Mouse (Mus musculus) hindbrain, postnatal 0 days (tissue): ENCODE measurements around the gene Wipf1. TPM values are rescaled to one million over a fixed set of nuclear protein-coding genes. Genes with fewer than 3 reads are reported as not detected.

Experiments
- ATAC-seq: fragments of 200-750 bp; cut with Nextera tagmentation; 2 replicates; pipeline ENCODE4 v1.8.0; 2017; ENCODE audit warnings: mild to moderate bottlenecking, moderate TSS enrichment, moderate library complexity
- DNase-seq: peaks from one replicate; pipeline ENCODE4 v3.0.0-alpha.2; 2015; ENCODE audit warnings: low spot score
- H3K27ac ChIP-seq: fragments of 300-500 bp; sonication (generic); 2 replicates; pipeline ENCODE4 v1.5.1; 2014; ENCODE audit warnings: mild to moderate bottlenecking
- H3K27me3 ChIP-seq: fragments of 300-500 bp; sonication (generic); 2 replicates; pipeline ENCODE4 v1.6.1; 2014; ENCODE audit warnings: low read length, mixed read lengths; ENCODE audit not compliant: insufficient read depth
- H3K36me3 ChIP-seq: fragments of 300-500 bp; sonication (generic); 2 replicates; pipeline ENCODE4 v1.6.1; 2014; ENCODE audit warnings: low read length, mixed read lengths; ENCODE audit not compliant: insufficient read depth
- H3K4me1 ChIP-seq: fragments of 300-500 bp; sonication (generic); 2 replicates; pipeline ENCODE4 v1.6.1; 2014; ENCODE audit warnings: antibody characterized with exemption, low read length, mixed read lengths; ENCODE audit not compliant: insufficient read depth
- H3K4me2 ChIP-seq: fragments of 300-500 bp; sonication (generic); 2 replicates; pipeline ENCODE4 v1.6.1; 2014; ENCODE audit warnings: low read depth, mild to moderate bottlenecking, low read length, moderate library complexity, mixed read lengths
- H3K4me3 ChIP-seq: fragments of 300-500 bp; sonication (generic); 2 replicates; pipeline ENCODE4 v1.5.1; 2014; ENCODE audit warnings: low read length
- H3K9ac ChIP-seq: fragments of 300-500 bp; sonication (generic); replicated peaks from 2 replicates; pipeline ENCODE4 v1.6.1; 2014; ENCODE audit warnings: mild to moderate bottlenecking, low read length, moderate library complexity, mixed read lengths
- H3K9me3 ChIP-seq: fragments of 300-500 bp; sonication (generic); 2 replicates; pipeline ENCODE4 v1.6.1; 2016; ENCODE audit warnings: low read length, mixed read lengths
- CTCF ChIP-seq: IDR thresholded peaks from 2 replicates; pipeline ENCODE4 v1.5.1; 2016; ENCODE audit warnings: antibody characterized with exemption, control low read depth, low read depth
- WGBS: fragments of 180-500 bp; shearing (Covaris S2); extraction: QIAGEN DNeasy Blood & Tissue Kit; methylation state at CpG from one replicate; pipeline ENCODE4 v1.1.7; 2014; 5-methylcytosine and 5-hydroxymethylcytosine counted together
- polyA plus RNA-seq: library from polyadenylated mRNA; unstranded; fragments of >200 nt; fragmentation: Nextera tagmentation; extraction: Ambion mirVana; gene quantifications from 2 replicates; pipeline ENCODE4 v1.2.1, GENCODE M21; 2015
- total RNA-seq: library from RNA; depleted of rRNA; stranded (reverse); fragments of >200 nt; gene quantifications from 2 replicates; pipeline ENCODE4 v1.2.3, GENCODE M21; 2014

Wipf1 gene
- total and polyA plus RNA-seq, 2 experiments from 2014 or later, result 2.6 to 3.0 TPM

DNA sequence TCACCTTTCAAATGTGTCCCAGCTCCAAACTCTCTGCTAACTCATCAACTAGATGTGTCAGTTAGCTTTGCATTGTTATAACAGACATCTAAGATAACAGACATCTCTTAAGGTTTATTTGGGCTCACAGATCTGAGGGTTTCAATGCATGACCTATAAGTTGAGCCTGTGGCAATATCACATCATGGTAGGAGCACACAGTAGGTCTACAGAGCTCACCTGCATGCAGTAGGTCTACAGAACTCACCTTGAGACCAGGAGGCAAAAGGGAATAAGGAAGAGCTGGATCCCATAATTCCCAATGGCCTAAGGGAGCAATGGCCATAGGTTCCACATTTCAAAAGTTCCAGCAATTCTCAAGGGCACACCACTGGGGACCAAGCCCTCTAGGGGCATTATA, 31.2 kb downstream of the Wipf1 start:
- ATAC-seq (no peak), DNase-seq (no peak)
- H3K4me2 ChIP-seq, result no peak overlapping the region
- no peaks in the 10 kb centered on the region for H3K27me3 ChIP-seq
- H3K4me3 ChIP-seq, result no peak overlapping the region
- 0 out of 2 replicates have a peak, but pooled peaks cover 5% of the 10 kb centered on the region for H3K4me1 ChIP-seq
- no peak overlapping the region for H3K27ac ChIP-seq
- H3K36me3 ChIP-seq, result no peaks in the 10 kb centered on the region
- TF ChIP-seq CTCF, result no peak
- no peaks in the 10 kb centered on the region for H3K9me3 ChIP-seq
- no peak overlapping the region for H3K9ac ChIP-seq

DNA sequence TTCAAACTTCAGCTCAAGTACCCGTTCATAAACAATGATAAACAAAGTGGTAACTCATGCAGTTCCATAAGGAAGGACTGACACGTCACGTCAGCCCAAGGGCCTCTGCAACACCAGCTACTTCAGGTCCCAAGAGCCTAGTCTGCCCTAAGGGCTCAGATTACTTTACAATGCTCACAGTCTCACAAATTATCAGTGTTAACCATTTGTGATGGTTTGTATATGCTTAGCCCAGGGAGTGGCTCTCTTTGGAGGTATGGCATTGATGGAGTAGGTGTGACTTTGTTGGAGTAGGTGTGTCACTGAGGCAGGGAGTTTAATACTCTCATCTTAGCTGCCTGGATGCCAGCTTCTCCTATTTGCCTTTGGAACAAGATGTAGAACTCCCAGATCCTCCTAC, 32.0 kb downstream of the Wipf1 start:
- Histone ChIP-seq H3K36me3 (no peaks in the 10 kb centered on the region), H3K4me1 (no peaks in the 10 kb centered on the region), H3K9me3 (no peaks in the 10 kb centered on the region), H3K4me3 (no peak overlapping the region), H3K27me3 (no peaks in the 10 kb centered on the region), H3K4me2 (no peak overlapping the region), H3K27ac (no peak overlapping the region), H3K9ac (no peak overlapping the region)
- ATAC-seq (no peak), DNase-seq (no peak)
- WGBS, result 83% methylated on average over 3 of the region's 3 CpGs
- no peak for TF ChIP-seq CTCF

DNA sequence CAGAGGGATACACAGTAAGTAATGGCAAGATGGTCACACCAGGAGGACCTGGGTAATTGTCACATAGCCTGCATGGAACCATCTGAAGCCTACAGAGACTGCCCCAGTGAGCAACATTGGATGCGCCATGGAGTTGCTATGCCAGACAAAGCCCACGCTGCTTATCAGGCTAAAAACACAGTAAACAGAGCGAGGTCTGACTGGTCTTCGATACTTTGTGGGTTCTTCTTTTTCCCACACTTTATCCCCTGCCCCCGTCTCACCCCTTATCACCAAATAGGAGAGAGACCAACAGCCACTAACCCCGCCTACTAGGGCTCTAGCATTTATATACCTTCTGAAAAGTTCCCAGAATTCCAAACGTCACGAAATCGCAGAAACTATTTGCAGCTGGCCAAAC, 32.6 kb downstream of the Wipf1 start:
- H3K36me3 ChIP-seq, result no peaks in the 10 kb centered on the region
- H3K4me1 ChIP-seq, result no peaks in the 10 kb centered on the region
- no peak for ATAC-seq
- H3K9ac ChIP-seq, result no peak overlapping the region
- 96% methylated on average over 9 of the region's 9 CpGs for WGBS
- H3K27me3 ChIP-seq, result no peaks in the 10 kb centered on the region
- no peak overlapping the region for H3K27ac ChIP-seq
- H3K4me2 ChIP-seq, result no peak overlapping the region
- DNase-seq, result no peak
- no peaks in the 10 kb centered on the region for H3K9me3 ChIP-seq
- TF ChIP-seq CTCF, result no peak
- H3K4me3 ChIP-seq, result no peak overlapping the region

DNA sequence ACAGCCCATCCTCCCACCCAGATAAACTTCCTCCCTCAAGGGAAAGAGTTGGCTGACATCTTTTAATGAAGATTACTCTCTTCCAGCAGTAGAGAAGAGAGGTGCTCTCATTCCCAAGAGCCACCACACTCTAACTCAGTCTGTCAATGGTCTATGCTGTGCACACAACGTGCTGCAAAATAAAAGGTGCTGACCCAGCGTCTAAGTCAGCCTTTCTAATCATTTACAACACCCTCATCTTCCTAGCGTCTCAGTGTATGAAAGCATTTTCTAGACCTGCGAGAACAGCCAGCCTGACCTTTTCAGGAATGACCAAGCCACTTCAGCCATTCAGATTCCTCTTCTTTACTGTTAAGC, 33.2 kb downstream of the Wipf1 start:
- no peak for ATAC-seq
- DNase-seq, result no peak
- Histone ChIP-seq H3K27me3 (no peaks in the 10 kb centered on the region), H3K9ac (no peak overlapping the region), H3K4me2 (no peak overlapping the region), H3K4me3 (no peak overlapping the region), H3K4me1 (no peaks in the 10 kb centered on the region), H3K36me3 (no peaks in the 10 kb centered on the region), H3K27ac (no peak overlapping the region), H3K9me3 (no peaks in the 10 kb centered on the region)
- TF ChIP-seq CTCF, result no peak
- WGBS, result 75% methylated on average over 4 of the region's 4 CpGs

DNA sequence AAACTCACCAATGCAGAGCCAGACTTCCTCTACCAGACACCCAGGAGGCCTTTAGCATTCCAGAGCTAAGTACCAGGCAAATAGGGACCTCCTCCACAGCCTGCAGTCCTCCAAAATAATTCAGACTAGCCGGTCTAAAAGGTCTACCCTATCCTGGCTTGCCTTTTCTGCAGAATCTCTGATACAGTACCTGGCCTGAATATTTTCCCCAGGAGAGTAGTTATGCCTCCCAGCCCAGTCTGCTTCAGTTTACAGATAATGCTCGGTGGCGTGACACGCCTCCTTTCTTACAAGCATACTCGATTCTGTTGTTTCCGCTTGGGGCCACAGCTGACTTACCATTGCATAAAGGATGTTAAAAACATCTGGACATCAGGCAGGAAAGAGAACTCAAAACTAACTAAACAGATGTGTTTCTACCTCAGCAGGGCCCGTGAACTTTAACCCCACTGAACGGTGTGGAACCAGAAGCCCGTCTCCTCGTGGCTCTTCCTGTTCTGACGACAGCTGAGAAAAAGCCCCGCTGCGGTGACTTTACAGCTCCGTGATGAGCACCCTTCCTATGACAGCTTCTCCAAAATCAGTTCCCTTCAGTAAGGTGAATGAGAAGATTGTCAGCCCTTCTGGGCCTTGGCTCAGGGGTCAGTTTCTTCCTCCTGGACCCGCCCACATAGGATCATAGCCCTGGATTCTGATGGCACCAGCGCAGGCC, 33.8 kb downstream of the Wipf1 start:
- DNase-seq, result no peak
- no peak overlapping the region for H3K4me2 ChIP-seq
- WGBS, result 77% methylated on average over 16 of the region's 16 CpGs

DNA sequence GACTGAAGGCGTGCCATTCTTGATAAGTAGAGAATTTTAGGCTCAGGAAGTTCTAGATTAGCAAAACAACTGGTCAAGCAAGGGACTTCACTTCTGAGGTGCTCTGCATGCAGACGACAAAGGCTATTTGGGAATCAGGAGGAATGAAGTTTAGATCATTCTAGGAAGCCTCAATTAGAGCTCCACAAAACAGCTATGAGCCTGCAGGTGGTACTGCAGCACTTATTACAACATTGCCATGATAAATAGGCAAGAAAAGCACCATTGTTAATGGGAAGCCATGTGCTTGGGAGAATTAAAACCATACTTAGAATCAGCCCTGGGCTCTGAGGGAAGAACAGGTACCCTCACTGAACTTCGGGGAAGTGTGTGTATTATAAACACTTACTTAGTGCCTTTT, 36.0 kb downstream of the Wipf1 start:
- Histone ChIP-seq H3K27me3 (no peaks in the 10 kb centered on the region), H3K4me2 (no peak overlapping the region), H3K9ac (no peak overlapping the region), H3K36me3 (no peaks in the 10 kb centered on the region), H3K4me3 (no peak overlapping the region), H3K27ac (no peak overlapping the region), H3K9me3 (no peaks in the 10 kb centered on the region), H3K4me1 (no peaks in the 10 kb centered on the region)
- DNase-seq (no peak), ATAC-seq (no peak)
- peak; percentile 23; the same call in 1 of the 2 replicates for TF ChIP-seq CTCF
- 76% methylated on average over 3 of the region's 3 CpGs for WGBS

More for the DNA sequence above, 33.8 kb downstream of the Wipf1 start:
- no peaks in the 10 kb centered on the region for H3K4me1 ChIP-seq
- H3K36me3 ChIP-seq, result no peaks in the 10 kb centered on the region
- H3K9me3 ChIP-seq, result no peaks in the 10 kb centered on the region
- no peak for ATAC-seq
- TF ChIP-seq CTCF, result no peak
- H3K27ac ChIP-seq, result no peak overlapping the region
- no peak overlapping the region for H3K9ac ChIP-seq
- H3K27me3 ChIP-seq, result no peaks in the 10 kb centered on the region
- H3K4me3 ChIP-seq, result no peak overlapping the region

DNA sequence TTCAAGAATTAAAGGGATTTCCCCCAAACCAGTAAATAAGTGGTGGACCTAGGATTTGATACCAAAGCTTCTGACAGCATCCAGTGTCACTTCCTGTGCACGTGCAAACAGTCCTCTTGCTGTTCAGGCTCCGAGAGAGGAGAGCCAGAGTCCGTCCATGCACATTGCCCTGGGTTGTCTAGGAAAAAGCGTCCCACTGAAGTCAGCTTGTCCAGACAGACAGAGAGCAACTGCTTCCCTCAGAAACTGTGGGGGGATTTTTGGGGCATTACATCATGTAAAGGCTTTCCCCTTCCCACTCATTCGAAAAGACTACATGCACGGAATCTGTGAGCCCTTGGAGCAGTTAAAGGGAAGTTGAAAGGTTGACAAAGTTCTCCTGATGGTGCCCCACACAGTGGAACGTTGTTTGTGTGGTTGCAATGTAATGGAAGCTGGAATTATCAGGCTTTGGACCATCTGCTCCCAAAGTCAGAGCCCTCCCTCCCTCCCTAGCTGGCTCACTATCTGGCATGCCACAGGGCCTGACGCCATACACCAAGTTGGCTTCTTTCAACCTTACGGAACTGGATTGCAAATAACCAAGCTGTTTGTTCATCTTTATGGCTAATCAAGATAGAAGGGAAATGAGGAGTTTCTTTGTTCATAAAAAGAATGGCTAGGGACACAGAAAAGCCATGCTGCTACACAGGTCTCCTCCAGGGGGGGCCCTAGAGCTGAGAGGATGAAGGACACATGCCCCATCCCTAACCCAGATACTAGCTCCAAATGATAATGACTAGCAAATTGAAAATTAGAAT, 37.9 kb downstream of the Wipf1 start:
- 57% methylated on average over 9 of the region's 9 CpGs for WGBS
- no peak overlapping the region for H3K27ac ChIP-seq
- DNase-seq (no peak), ATAC-seq (0 out of 2 replicates have a peak, but pooled peaks have one; percentile 51)
- H3K36me3 ChIP-seq, result no peaks in the 10 kb centered on the region
- no peak overlapping the region for H3K4me2 ChIP-seq
- TF ChIP-seq CTCF, result peak; percentile 53
- H3K4me3 ChIP-seq, result no peak overlapping the region
- H3K9me3 ChIP-seq, result no peaks in the 10 kb centered on the region
- H3K4me1 ChIP-seq, result no peaks in the 10 kb centered on the region
- no peak overlapping the region for H3K9ac ChIP-seq
- no peaks in the 10 kb centered on the region for H3K27me3 ChIP-seq
